Mouse (Mus musculus): Measurements from ENCODE around the gene Pnma5. TPM values are rescaled to one million over a fixed set of nuclear protein-coding genes. Genes with fewer than 3 reads are reported as not detected.

Pnma5 gene
- total RNA-seq (2023): 1.6 and 1.9 TPM in 2 replicates

DNA sequence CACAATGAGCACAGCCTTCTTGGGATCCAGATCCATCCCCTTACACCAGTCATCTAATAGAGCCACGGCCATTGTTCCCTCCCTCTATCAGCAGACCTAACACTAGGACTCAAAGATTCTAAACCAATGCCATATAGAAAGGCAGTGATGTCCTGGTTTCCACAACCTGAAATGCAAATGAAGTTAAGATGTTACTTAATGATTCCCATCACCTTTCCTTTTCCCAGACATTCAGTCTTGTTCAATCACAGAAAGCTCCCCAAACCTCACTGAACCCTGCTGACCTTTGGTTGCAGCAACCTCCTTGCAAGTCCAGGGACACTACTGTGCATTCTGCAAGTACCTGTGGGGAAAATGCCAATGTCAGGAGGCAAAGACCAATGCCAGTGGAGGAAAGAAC lies at the start of gene Pnma5:
Gene Pnma5 (minus strand): TSS at position 101 of the 400 bp plus-strand sequence.

DNA sequence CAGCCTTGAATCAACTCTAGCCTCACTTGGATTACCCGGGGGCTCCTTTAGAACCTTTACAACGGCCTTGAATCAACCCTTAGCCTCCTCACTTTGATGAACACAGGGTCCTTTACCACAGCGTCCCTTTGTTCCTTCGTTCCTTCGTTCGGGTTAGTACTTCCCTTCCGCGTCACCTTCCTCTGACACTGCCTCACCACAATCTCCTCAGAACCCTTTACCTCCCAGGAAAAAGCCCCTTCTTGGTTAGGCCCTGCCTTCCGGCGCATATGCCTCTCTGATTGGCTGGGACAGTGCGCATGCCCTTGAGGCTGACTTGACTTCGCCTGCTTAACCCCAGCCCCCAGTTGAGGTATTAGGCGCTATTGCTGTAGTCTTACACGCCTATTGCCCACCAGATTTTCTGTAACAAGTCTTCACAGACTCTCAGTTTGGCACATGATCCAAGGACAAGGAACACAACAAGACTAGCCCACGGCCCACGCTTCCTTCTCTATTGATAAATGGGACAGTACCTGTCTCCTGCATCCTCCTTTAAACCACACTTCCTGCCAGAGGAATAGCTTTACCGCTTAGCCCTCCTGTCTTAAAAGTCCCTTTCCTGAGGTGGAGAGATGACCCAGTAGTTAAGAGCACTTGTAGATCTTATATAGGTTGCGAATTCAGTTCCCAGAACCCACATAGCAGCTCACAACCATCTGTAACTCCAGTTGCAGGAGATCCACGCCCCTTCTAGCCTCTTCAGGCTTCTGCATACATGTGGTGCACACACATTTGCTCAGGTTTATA lies 45.6 kb upstream of the Pnma5 start, which contains the start of gene Xlr4a:
Gene Xlr4a (minus strand): TSS at position 212 of the 789 bp plus-strand sequence.

DNA sequence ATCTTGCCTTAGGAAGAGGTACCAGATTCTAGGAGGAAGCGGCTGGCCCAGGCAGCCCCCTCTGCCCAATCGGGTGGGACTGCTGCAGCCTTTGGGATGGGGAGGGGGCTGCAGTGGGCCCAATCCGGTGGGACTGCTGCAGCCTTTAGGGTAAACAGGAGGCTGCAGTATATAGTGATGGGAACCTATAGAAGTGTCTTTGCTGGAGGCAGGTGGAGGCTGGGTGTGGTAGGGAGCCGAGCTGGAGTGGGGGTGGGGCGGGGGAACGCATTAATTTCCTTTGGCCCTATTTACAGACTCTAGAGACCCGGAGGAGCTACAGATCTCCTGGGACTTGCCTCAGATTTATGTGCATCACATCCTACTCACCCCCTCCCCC lies 27.5 kb upstream of the Pnma5 start, which contains the start of gene Pnma3:
Gene Pnma3 (plus strand): TSS at position 373 of the 379 bp plus-strand sequence.

DNA sequence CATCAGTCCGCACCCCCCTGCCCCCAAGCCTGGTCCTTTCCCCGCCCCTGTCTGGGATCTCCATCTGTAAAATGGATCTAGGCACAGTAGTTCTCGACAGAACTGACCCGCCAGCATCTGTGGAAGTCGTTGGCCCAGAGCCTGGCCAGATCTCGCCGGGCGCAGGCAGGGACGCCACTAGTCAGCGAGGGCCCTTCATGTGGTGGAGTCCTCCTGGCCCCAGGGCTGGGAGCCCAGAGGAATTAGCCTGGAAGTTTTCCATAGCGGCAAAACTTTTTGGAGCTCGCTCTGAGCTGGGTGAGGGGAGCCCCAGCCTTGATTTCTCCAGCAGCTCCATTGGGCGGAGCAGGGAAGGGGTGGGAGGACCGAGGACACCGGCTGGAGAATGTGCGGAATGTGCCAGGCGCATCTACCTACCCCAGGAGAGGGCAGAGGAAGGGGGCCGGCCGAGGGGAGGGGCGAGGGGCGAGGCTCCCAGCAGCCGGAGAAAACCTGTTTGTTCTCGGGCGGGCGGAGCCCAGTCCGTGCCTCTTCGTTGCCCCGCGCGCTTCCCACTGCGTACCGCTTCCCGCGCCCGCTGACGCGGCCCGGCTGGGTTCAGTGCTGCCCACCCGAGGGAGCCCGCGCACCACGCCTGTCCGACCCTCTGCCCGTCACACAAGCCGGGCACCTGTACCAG lies 49.9 kb downstream of the Pnma5 start, which contains the start of gene Zfp185:
Gene Zfp185 (plus strand): TSS at position 499 of the 679 bp plus-strand sequence.

Other genes with a start within 250 kb of the Pnma5 start
- not detected in 2 replicates for gene Gabrq, start 211.9 kb downstream of the Pnma5 start, total RNA-seq (2023)
- 16.7 and 17.7 TPM in 2 replicates for gene Cetn2, start 118.7 kb downstream of the Pnma5 start, total RNA-seq (2023)
- gene Nsdhl, start 118.5 kb downstream of the Pnma5 start, total RNA-seq (2023): 4.4 and 5.0 TPM in 2 replicates
- not detected in 2 replicates for gene Zfp185, start 49.8 kb downstream of the Pnma5 start, total RNA-seq (2023)
- gene Pnma3, start 27.7 kb upstream of the Pnma5 start, total RNA-seq (2023): not detected in 2 replicates
- gene Xlr4a, start 45.4 kb upstream of the Pnma5 start, total RNA-seq (2023): 0.59 and 2.4 TPM in 2 replicates
- not detected in 2 replicates for gene Xlr3a, start 60.0 kb upstream of the Pnma5 start, total RNA-seq (2023)
- 0.32 TPM in 1 of 2 replicates, not detected in the other for gene Gm14685, start 79.9 kb upstream of the Pnma5 start, total RNA-seq (2023)
- gene Xlr5b, start 111.7 kb upstream of the Pnma5 start, total RNA-seq (2023): not detected in 2 replicates
- gene DXBay18, start 112.3 kb upstream of the Pnma5 start, total RNA-seq (2023): 0.43 TPM in 1 of 2 replicates, not detected in the other
- gene Spin2d, start 139.9 kb upstream of the Pnma5 start, total RNA-seq (2023): not detected in 2 replicates
- 0.39 and 0.88 TPM in 2 replicates for gene Xlr3b, start 155.1 kb upstream of the Pnma5 start, total RNA-seq (2023)
- gene Xlr4b, start 177.2 kb upstream of the Pnma5 start, total RNA-seq (2023): 0.88 and 2.2 TPM in 2 replicates
- gene F8a, start 191.2 kb upstream of the Pnma5 start, total RNA-seq (2023): 4.8 TPM in 2 replicates
- 0.84 TPM in 1 of 2 replicates, not detected in the other for gene Xlr4c, start 206.0 kb upstream of the Pnma5 start, total RNA-seq (2023)
- gene Xlr3c, start 228.3 kb upstream of the Pnma5 start, total RNA-seq (2023): not detected in 2 replicates